Mouse (Mus musculus) embryonic fibroblast, embryonic 13.5 days (primary cell): Measurements from ENCODE around the gene Atl3. TPM values are rescaled to one million over a fixed set of nuclear protein-coding genes. Genes with fewer than 3 reads are reported as not detected.

Source experiments
- H3K27ac ChIP-seq: 2 replicates; pipeline ENCODE4 v1.5.1; 2012; ENCODE audit warnings: low read length, control low read depth, inconsistent platforms; ENCODE audit not compliant: insufficient read depth
- H3K4me1 ChIP-seq: 2 replicates; pipeline ENCODE4 v1.6.1; 2011; ENCODE audit warnings: low read length; ENCODE audit not compliant: control insufficient read depth, insufficient read depth
- H3K4me3 ChIP-seq: 2 replicates; pipeline ENCODE4 v1.5.1; 2011; ENCODE audit warnings: mild to moderate bottlenecking, control low read depth, low read length; ENCODE audit not compliant: insufficient read depth
- CTCF ChIP-seq: IDR thresholded peaks from 2 replicates; pipeline ENCODE4 v1.5.1; 2011; ENCODE audit warnings: mild to moderate bottlenecking, control low read depth, low read length, moderate library complexity, borderline replicate concordance; ENCODE audit not compliant: insufficient read depth
- POLR2A ChIP-seq: IDR thresholded peaks from 2 replicates; pipeline ENCODE4 v1.6.1; 2011; ENCODE audit warnings: low read depth, mild to moderate bottlenecking, control low read depth, low read length, moderate library complexity
- polyA plus RNA-seq: library from polyadenylated mRNA; stranded (reverse); fragments of >200 nt; gene quantifications from 2 replicates; pipeline ENCODE4 v1.2.4, GENCODE M21; 2011; ENCODE audit warnings: low read depth; ENCODE audit not compliant: missing spikeins, insufficient read length

Atl3 gene
- polyA plus RNA-seq, 1 experiment: 162 TPM

DNA sequence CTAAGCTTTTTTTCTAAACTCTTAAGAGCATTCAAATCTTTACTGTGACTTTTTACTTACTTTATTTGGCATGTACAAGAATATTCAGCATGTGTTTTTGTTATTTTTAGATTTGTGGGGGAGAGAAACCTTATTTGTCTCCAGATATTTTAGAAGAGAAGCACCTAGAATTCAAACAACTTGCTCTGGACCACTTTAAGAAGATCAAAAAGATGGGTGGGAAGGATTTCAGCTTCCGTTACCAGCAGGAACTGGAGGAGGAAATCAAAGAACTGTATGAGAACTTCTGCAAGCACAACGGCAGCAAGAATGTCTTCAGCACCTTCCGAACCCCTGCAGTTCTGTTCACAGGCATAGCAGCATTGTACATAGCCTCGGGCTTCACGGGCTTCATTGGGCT is 38.1 kb downstream of the Atl3 start:
- Histone ChIP-seq H3K27ac (no peak overlapping the region), H3K4me1 (no peaks in the 10 kb centered on the region), H3K4me3 (no peak overlapping the region)
- TF ChIP-seq CTCF: no peak

DNA sequence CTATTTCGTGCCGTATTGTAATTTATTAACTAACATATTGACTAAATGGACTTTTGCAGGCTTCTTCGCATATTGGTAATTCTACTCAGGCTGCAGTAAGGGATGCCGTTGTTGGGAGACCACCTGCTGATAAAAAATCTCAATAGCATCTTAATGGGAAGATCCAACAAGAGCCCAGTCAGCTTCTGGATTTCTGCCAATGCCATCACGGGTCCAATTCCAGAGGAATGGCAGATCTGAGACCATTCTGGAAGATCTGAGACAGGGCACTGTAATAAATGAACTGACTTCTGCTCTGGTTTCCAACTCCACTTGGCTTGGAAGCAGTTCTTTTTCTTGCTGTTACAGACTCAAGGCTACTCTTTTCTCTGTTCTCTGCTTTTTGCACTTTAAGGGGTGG is 40.1 kb downstream of the Atl3 start:
- Histone ChIP-seq H3K4me3 (no peak overlapping the region), H3K4me1 (no peaks in the 10 kb centered on the region), H3K27ac (no peak overlapping the region)
- TF ChIP-seq POLR2A (no peak), CTCF (no peak)

DNA sequence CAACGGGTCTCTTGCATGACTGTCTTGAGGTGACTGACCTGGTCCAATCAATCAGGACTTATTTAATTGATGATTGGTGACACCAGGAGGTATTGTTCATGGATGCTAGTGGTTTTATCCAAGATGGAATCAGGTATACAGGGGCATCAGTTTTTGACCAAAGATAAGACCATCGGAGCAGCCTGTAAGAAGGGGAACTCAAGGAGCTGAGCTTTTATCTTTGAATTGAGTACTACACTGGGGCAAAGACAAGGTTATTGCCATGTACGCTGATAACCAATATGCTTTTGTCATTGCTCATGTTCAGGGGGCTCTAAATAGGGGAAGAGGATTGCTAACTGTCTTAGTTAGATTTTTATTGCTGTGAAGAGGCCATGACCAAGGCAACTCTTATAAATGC is 55.1 kb downstream of the Atl3 start:
- H3K4me3 ChIP-seq: no peak overlapping the region
- no peaks in the 10 kb centered on the region for H3K4me1 ChIP-seq
- H3K27ac ChIP-seq: no peak overlapping the region
- TF ChIP-seq POLR2A (no peak), CTCF (no peak)

DNA sequence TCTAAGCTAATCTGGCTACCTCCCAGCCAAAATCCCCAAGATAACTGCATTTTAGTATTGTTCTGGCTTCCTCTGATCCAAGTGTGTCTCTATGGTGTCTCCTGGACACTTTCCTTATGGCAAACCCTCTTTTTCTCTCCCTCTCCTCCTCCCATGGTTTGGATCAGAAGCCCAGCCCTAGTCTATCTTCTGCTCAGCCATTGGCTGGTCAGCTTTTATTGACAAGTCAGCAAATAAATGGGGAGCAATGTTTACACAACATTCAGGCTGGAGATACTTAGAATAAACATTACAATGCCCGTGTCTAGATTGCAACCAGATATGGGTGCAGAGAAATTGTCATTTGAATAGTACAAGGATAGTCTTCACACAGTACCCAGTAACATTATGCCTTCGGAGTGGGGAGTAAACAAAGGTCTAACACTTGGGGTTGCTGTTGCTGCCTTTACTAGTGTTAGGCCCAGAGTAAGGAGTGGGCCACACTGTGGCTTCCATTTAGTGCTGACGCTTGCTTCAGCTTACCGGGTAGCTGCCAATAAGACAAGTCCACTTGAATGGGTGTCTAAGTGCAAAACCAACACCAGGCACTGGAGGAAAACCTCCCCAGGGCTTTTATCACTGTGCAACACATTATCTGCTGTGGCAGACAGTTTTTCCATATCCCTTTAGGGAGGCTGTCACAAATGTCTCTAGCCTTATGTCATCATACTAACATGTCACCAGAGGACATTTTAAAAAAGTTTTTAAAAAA is 57.9 kb downstream of the Atl3 start:
- H3K27ac ChIP-seq: no peak overlapping the region
- no peak overlapping the region for H3K4me3 ChIP-seq
- no peaks in the 10 kb centered on the region for H3K4me1 ChIP-seq
- TF ChIP-seq POLR2A (no peak), CTCF (no peak)

DNA sequence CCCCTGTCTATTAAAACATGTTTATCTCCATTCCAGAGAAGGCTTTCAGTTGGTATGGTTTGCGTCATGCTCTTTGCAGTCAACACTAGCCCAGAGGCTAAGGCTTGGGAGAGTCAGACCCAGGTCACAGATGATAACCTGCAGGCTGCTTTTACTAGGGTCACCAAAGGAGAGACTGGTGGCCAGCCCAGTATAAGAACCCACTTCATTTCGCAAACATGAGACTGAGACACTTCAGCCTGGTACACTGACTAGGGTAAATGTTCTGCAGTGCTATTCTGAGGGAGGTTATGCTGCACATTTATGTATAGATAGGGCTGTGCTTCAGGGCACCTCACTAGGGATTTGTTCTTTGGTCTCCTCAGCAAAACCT is 58.4 kb downstream of the Atl3 start:
- H3K4me1 ChIP-seq: no peaks in the 10 kb centered on the region
- no peak overlapping the region for H3K4me3 ChIP-seq
- TF ChIP-seq POLR2A (no peak), CTCF (no peak)
- H3K27ac ChIP-seq: no peak overlapping the region

DNA sequence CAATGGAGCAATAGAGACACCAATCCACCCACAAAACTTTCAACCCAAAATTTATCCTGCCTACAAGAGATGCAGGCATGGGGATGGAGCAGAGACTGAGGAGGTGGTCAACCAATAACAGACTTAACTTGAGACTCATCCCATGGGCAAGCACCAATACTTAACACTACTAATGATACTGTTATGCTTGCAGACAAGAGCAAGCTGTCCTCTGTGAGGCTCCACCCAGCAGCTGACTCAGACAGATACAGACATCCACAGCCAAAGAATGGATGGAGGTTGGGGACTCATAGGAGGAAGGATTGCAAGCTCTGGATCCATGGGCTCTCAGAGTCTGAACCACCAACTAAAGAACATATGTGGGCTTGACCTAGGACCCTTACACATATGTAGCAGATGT is 59.6 kb downstream of the Atl3 start:
- Histone ChIP-seq H3K4me3 (no peak overlapping the region), H3K4me1 (no peaks in the 10 kb centered on the region), H3K27ac (no peak overlapping the region)
- TF ChIP-seq CTCF: no peak
- TF ChIP-seq POLR2A: no peak

GRCm38 (mm10) chr19:7554881-7555280 is 61.0 kb downstream of the Atl3 start:
- H3K27ac ChIP-seq: no peak overlapping the region
- H3K4me3 ChIP-seq: no peak overlapping the region
- TF ChIP-seq CTCF (no peak), POLR2A (no peak)
- no peaks in the 10 kb centered on the region for H3K4me1 ChIP-seq

GRCm38 (mm10) chr19:7556641-7557040 is 62.8 kb downstream of the Atl3 start:
- no peak overlapping the region for H3K27ac ChIP-seq
- no peaks in the 10 kb centered on the region for H3K4me1 ChIP-seq
- TF ChIP-seq CTCF (no peak), POLR2A (no peak)
- H3K4me3 ChIP-seq: no peak overlapping the region

DNA sequence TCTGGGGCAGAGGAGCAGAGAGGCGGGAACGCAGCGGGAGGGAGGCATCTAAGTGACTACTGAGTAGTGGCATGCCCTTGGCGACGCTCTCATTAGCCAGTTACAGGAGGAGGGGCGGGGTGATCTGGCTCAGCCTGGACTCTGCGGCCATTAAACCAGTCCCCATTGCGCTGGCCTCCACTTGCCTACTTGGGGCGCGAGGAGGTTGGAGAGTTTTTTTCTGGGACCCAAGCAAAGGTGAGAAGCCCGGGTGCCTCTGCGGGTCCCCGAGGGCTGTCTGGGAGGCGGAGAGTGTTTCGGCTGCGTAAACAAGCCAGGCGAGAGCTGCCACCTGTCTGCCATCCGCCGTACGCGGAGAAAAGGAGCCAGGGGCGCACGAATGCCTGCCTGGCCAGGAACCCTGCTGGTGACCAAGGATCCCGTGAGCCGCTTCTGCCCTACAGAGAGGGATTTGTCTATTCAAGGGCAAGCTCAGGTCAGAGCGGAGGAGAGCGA is 63.5 kb downstream of the Atl3 start, which contains the start of gene Pla2g16:
Gene Pla2g16 (plus strand): TSS at position 132 of the 495 bp plus-strand sequence.
- Histone ChIP-seq H3K27ac (no peak within 1 kb of the TSS), H3K4me3 (peak within 1 kb of the TSS; percentile 64)
- TF ChIP-seq CTCF: no peak
- TF ChIP-seq POLR2A: peak; percentile 84

DNA sequence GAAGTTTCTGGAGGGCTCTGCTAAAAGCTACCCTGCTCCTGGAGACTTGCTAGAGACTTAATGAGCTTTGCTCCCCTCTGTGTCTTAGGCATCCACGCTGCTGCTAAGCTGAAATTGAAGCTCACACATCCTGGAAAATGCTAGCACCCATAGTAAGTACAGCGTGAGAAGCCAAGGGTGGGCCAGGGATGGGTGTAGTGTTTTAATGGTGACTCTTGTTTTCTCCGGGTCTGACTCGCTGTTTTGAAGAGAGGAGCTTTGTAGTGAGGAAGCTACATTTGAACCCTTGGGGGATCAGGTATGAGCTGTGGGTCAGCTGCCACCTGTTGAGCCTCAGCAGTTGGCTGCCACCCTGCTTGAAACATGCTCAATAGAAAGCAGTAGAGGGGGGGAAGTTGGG is 64.0 kb downstream of the Atl3 start:
- no peaks in the 10 kb centered on the region for H3K4me1 ChIP-seq
- H3K27ac ChIP-seq: no peak overlapping the region
- H3K4me3 ChIP-seq: peak overlapping the region; percentile 64
- TF ChIP-seq CTCF (no peak), POLR2A (no peak)

More for the DNA sequence above, 63.5 kb downstream of the Atl3 start, which contains the start of gene Pla2g16:
- no peaks in the 10 kb centered on the region for H3K4me1 ChIP-seq

GRCm38 (mm10) chr19:7558675-7559074 is 64.8 kb downstream of the Atl3 start:
- Histone ChIP-seq H3K4me3 (peak overlapping the region; percentile 64; the same call in 1 of the 2 replicates), H3K4me1 (no peaks in the 10 kb centered on the region), H3K27ac (no peak overlapping the region)
- TF ChIP-seq POLR2A: no peak
- no peak for TF ChIP-seq CTCF
